Mouse (Mus musculus) liver, embryonic 12.5 days (tissue): ENCODE results near the gene Rgs8. TPM values are rescaled to one million over a fixed set of nuclear protein-coding genes. Genes with fewer than 3 reads are reported as not detected.

Source experiments
- ATAC-seq: fragments of 200-750 bp; cut with Nextera tagmentation; 2 replicates; pipeline ENCODE4 v1.8.0; 2017; ENCODE audit warnings: moderate number of reproducible peaks, mild to moderate bottlenecking, moderate library complexity
- H3K27ac ChIP-seq: fragments of 300-500 bp; sonication (generic); 2 replicates; pipeline ENCODE4 v1.5.1; 2016; ENCODE audit warnings: mild to moderate bottlenecking
- H3K27me3 ChIP-seq: fragments of 300-500 bp; sonication (generic); replicated peaks from 2 replicates; pipeline ENCODE4 v1.6.1; 2016; ENCODE audit warnings: mild to moderate bottlenecking, moderate library complexity
- H3K36me3 ChIP-seq: fragments of 300-500 bp; sonication (generic); 2 replicates; pipeline ENCODE4 v1.6.1; 2016; ENCODE audit warnings: mild to moderate bottlenecking, moderate library complexity
- H3K4me1 ChIP-seq: fragments of 300-500 bp; sonication (generic); 2 replicates; pipeline ENCODE4 v1.6.1; 2016
- H3K4me2 ChIP-seq: fragments of 300-500 bp; sonication (generic); 2 replicates; pipeline ENCODE4 v1.6.1; 2016; ENCODE audit warnings: mild to moderate bottlenecking, moderate library complexity
- H3K4me3 ChIP-seq: fragments of 300-500 bp; sonication (generic); 2 replicates; pipeline ENCODE4 v1.5.1; 2016; ENCODE audit warnings: mild to moderate bottlenecking, moderate library complexity
- H3K9ac ChIP-seq: fragments of 300-500 bp; sonication (generic); 2 replicates; pipeline ENCODE4 v1.6.1; 2016; ENCODE audit warnings: mild to moderate bottlenecking, moderate library complexity
- H3K9me3 ChIP-seq: fragments of 300-500 bp; sonication (generic); replicated peaks from 2 replicates; pipeline ENCODE4 v1.6.1; 2016; ENCODE audit warnings: mild to moderate bottlenecking, moderate library complexity
- WGBS: fragments of 180-500 bp; shearing (Covaris S2); methylation state at CpG from one replicate; pipeline ENCODE4 v1.1.7; 2016; ENCODE audit not compliant: insufficient replicate concordance; 5-methylcytosine and 5-hydroxymethylcytosine counted together
- polyA plus RNA-seq: library from polyadenylated mRNA; unstranded; fragments of >200 nt; fragmentation: Nextera tagmentation; extraction: Ambion mirVana; gene quantifications from 2 replicates; pipeline ENCODE4 v1.2.1, GENCODE M21; 2016

Rgs8 gene
- 0.10 and 0.22 TPM in 2 replicates for polyA plus RNA-seq

DNA sequence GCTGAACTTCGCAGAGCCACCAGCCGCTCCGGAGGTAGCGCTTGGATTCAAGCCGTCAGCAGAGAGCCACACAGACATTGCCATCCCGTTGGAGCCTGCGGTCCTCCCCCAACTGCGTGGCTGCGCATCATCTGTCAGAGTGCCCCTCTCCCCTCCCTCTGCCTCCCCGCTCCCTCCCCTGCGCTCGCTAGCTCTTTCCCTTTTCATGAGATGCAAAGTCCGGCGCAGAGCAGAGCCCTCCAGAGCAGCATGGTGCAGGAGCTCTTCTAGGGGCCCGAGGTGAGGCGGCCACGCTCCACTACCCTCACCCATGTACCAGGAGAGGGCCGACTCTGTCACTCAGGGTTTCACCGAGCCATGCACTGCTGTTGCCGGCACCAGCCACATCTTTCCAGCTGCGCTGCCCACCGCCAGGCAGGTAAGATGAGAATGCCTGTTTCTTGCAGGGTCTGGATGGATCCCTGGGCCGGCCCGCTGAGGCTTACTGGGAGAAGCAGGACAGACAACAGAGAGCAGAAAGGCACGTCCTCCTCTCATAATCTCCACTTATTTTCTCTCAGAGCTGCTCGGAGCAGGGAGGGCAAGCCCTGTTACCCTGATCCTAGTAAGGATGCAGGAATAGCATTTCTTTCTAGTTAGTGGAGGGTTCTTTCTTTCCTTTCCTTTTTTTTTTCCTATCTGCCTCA lies at the start of gene Rgs8:
Rgs8 (plus strand) TSS at position 88 of the 686 bp plus-strand sequence.
- H3K9me3 ChIP-seq = no peaks in the 10 kb centered on the region
- H3K4me3 ChIP-seq = peak within 1 kb of the TSS; percentile 13; the same call in 1 of the 2 replicates
- peaks cover 43% of the 10 kb centered on the region for H3K27me3 ChIP-seq
- 0 out of 2 replicates have a peak, but pooled peaks have one; percentile 27 for ATAC-seq
- 0 out of 2 replicates have a peak, but pooled peaks cover 4% of the 10 kb centered on the region for H3K4me1 ChIP-seq
- H3K9ac ChIP-seq = no peak within 1 kb of the TSS
- H3K36me3 ChIP-seq = no peaks in the 10 kb centered on the region
- 2% methylated on average over 26 of the region's 26 CpGs for WGBS
- H3K27ac ChIP-seq = no peak within 1 kb of the TSS
- H3K4me2 ChIP-seq = peak within 1 kb of the TSS; percentile 53

- Histone ChIP-seq H3K27ac (no peak overlapping the region), H3K4me1 (no peaks in the 10 kb centered on the region), H3K4me3 (no peak overlapping the region), H3K36me3 (no peaks in the 10 kb centered on the region), H3K4me2 (no peak overlapping the region), H3K9ac (no peak overlapping the region), H3K27me3 (no peaks in the 10 kb centered on the region), H3K9me3 (no peaks in the 10 kb centered on the region)
- ATAC-seq = no peak
- WGBS = 63% methylated on average over 9 of the region's 9 CpGs
These were observed 35.4 kb upstream of the Rgs8 start for GRCm38 (mm10) chr1:153617340-153617830.

DNA sequence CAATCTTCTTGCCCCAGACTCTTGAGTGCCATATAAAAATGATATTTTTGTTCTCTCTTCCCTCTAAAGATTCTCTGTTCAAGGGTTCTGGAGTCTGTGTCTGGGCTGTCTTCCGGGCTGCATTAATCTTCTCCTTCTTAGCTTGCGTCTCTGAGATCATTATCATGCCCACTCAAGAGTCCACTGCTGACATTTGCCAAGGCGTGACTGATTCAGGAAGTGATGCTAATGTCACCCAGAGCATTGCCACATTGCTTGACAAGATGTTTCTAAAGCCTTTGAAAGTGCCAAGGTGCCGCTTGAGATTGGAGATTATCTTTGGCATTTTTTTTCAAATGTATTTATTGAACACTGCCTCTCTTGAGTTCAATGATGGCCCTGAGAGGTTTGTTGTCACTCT lies 29.8 kb upstream of the Rgs8 start:
- no peak overlapping the region for H3K4me3 ChIP-seq
- 53% methylated on average over 4 of the region's 4 CpGs for WGBS
- no peaks in the 10 kb centered on the region for H3K27me3 ChIP-seq
- H3K9me3 ChIP-seq = no peaks in the 10 kb centered on the region
- H3K4me2 ChIP-seq = no peak overlapping the region
- no peak overlapping the region for H3K9ac ChIP-seq
- no peak for ATAC-seq
- no peak overlapping the region for H3K27ac ChIP-seq
- H3K4me1 ChIP-seq = no peaks in the 10 kb centered on the region
- no peaks in the 10 kb centered on the region for H3K36me3 ChIP-seq

GRCm38 (mm10) chr1:153632686-153633085 lies 20.1 kb upstream of the Rgs8 start:
- H3K9ac ChIP-seq = no peak overlapping the region
- no peak overlapping the region for H3K4me2 ChIP-seq

DNA sequence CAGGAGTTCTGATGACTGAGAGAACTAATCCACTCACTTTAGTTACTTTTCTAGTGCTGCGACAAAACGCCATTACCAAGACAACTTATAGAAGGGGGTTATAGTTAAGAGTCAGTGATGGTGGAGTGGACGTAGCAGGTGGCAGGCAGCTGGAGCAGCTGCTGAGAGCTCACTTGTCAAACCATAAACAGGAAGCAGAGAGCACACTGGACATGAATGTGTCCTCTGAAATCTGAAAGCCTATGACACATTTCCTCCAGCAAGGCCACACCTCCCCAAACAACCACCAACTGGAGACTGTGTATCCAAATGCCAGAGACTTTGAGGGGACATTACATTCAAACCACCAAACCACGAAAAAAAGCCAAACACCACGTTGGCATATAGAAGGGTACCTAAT lies 17.8 kb upstream of the Rgs8 start:
- Histone ChIP-seq H3K9ac (no peak overlapping the region), H3K36me3 (no peaks in the 10 kb centered on the region), H3K4me2 (no peak overlapping the region), H3K27ac (no peak overlapping the region), H3K27me3 (no peaks in the 10 kb centered on the region), H3K4me3 (no peak overlapping the region), H3K4me1 (no peaks in the 10 kb centered on the region), H3K9me3 (no peaks in the 10 kb centered on the region)
- ATAC-seq = no peak
- 49% methylated on average over 5 of the region's 5 CpGs for WGBS

More at GRCm38 (mm10) chr1:153632686-153633085, 20.1 kb upstream of the Rgs8 start:
- H3K36me3 ChIP-seq = no peaks in the 10 kb centered on the region
- ATAC-seq = no peak
- no peaks in the 10 kb centered on the region for H3K27me3 ChIP-seq
- no peak overlapping the region for H3K27ac ChIP-seq
- H3K4me1 ChIP-seq = no peaks in the 10 kb centered on the region
- no peak overlapping the region for H3K4me3 ChIP-seq
- WGBS = 41% methylated on average over 6 of the region's 6 CpGs
- H3K9me3 ChIP-seq = no peaks in the 10 kb centered on the region

DNA sequence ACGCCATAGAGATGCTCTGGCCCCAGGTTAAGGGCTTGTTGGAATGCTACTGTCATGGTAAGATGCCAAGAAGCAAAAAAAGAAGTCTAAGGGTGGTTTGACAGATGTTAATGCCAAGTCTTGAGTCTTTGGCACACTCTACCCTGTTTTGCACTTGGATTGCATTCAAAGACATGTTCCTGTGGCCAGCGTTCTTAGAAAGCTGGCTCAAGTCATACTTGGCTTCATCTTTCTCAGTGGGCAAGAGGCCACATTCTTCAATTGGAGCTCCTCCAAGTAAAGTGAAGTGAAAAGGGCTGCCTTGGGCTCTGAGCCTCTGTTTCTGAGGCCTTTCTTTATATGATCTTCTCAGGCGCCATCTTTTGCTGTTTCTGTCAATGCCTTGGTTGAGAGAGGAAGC lies 17.3 kb upstream of the Rgs8 start:
- WGBS = 80% methylated on average over 3 of the region's 3 CpGs
- H3K4me2 ChIP-seq = no peak overlapping the region
- H3K4me1 ChIP-seq = no peaks in the 10 kb centered on the region
- no peaks in the 10 kb centered on the region for H3K36me3 ChIP-seq
- H3K27me3 ChIP-seq = no peaks in the 10 kb centered on the region
- H3K27ac ChIP-seq = no peak overlapping the region
- H3K9me3 ChIP-seq = no peaks in the 10 kb centered on the region
- H3K4me3 ChIP-seq = no peak overlapping the region
- no peak overlapping the region for H3K9ac ChIP-seq
- no peak for ATAC-seq

DNA sequence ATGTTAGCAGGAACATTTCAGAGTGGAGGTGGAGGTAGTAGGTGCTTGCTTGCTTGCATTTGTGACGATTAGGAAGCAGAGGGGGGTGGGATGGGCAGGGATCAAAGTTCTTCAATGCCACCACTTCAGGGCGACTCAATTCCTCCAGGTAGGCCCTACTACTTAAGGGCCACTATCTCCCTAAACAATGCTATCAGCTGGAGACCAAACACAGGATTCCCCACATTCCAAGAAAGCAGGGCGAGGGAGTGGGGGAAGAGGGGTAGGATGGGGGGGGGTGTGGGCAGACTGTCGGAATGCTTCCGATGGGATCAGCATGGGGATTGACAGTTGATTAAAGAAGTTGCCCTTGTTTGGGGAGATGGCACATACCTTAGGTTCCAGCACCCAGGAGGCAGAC lies 16.0 kb upstream of the Rgs8 start:
- 0 out of 2 replicates have a peak, but pooled peaks cover 5% of the 10 kb centered on the region for H3K4me1 ChIP-seq

DNA sequence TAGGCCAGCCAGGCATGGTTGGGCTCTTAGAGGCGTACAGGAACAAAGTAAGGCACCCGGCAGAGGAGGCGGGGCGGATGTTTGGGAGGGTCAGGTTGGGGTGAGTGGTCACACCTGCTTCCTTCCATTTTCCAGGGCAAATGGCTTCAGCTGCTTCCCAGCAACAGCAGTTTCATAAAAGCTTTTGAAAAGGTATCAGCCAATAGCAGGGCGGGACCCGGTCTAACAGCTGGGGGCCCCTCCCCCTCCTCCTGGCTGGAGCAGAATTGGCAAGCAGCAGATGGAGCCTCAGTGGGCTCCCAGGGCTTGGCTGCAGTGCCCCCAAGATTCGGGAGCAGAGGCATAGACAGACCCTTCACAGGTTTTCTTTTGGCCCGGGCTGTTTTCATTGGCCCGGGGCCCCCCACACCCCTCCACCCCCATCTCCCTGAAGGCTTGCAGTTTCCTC lies 11.3 kb upstream of the Rgs8 start:
- no peaks in the 10 kb centered on the region for H3K36me3 ChIP-seq
- no peaks in the 10 kb centered on the region for H3K9me3 ChIP-seq
- H3K4me3 ChIP-seq = no peak overlapping the region
- no peak overlapping the region for H3K9ac ChIP-seq
- 0 out of 2 replicates have a peak, but pooled peaks cover 5% of the 10 kb centered on the region for H3K4me1 ChIP-seq
- ATAC-seq = no peak
- 19% methylated on average over 9 of the region's 9 CpGs for WGBS
- peak overlapping the region; percentile 37 for H3K4me2 ChIP-seq
- no peak overlapping the region for H3K27ac ChIP-seq
- H3K27me3 ChIP-seq = peaks cover 18% of the 10 kb centered on the region; the same call in 1 of the 2 replicates

More for the DNA sequence above, 16.0 kb upstream of the Rgs8 start:
- H3K4me3 ChIP-seq = no peak overlapping the region
- no peaks in the 10 kb centered on the region for H3K9me3 ChIP-seq
- peaks cover 7% of the 10 kb centered on the region; the same call in 1 of the 2 replicates for H3K27me3 ChIP-seq
- H3K4me2 ChIP-seq = no peak overlapping the region
- H3K36me3 ChIP-seq = no peaks in the 10 kb centered on the region
- 48% methylated on average over 5 of the region's 5 CpGs for WGBS
- ATAC-seq = no peak
- no peak overlapping the region for H3K9ac ChIP-seq
- H3K27ac ChIP-seq = no peak overlapping the region

DNA sequence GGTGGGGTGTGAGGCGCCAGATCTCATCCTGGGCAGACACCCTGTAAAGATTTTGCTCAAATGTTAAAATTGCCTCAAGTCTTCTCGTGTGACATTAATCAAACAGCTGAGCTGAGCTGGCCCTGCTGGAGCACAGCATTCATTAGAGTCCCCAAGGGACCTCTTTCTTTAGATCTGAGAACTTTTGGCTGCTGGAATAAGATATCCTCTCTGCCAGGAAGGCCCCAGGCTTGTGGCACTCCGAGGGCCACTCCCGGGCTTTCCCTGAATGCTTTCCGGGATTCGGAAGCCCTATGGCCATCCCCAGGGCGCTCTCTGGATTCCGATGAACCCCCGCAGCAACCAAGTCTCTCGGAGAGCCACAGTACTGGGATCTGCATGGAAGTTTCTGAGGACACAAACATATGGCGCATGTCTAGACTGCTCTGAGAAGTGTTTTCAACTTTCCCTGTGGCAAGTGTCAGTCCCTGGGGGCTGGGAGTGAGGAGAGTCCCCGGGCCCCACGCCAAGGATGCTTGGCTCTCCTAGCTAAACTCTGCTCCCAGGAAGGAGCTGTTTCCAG lies 10.8 kb upstream of the Rgs8 start:
- Histone ChIP-seq H3K9me3 (no peaks in the 10 kb centered on the region), H3K9ac (no peak overlapping the region), H3K27ac (no peak overlapping the region), H3K4me2 (peak overlapping the region; percentile 37), H3K4me1 (0 out of 2 replicates have a peak, but pooled peaks cover 5% of the 10 kb centered on the region), H3K27me3 (peaks cover 18% of the 10 kb centered on the region; the same call in 1 of the 2 replicates), H3K36me3 (no peaks in the 10 kb centered on the region), H3K4me3 (no peak overlapping the region)
- no peak for ATAC-seq
- WGBS = 18% methylated on average over 13 of the region's 13 CpGs

DNA sequence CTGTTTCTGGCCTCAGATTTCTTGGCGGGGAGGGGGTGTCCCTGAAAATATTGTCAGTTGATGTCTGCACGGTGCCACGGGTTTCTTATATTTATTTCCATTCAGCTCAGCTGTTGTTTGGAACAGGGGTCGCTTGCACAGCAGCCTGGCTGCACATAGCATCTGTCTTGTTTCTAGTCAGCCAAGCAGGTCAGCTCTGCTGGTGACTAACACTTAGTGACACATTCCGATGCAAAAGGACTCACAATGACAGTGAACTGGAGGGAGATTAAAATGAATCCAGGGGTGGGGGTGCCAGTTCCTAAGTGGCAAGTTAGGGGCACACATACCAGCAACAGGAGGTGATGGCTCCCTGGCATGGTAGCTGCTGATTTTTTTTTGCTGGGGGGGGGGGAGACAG lies 849 bp downstream of the Rgs8 start:
- Histone ChIP-seq H3K36me3 (no peaks in the 10 kb centered on the region), H3K27ac (no peak overlapping the region), H3K4me1 (0 out of 2 replicates have a peak, but pooled peaks cover 4% of the 10 kb centered on the region), H3K4me2 (no peak overlapping the region; the same call in 1 of the 2 replicates), H3K27me3 (peaks cover 44% of the 10 kb centered on the region), H3K9ac (no peak overlapping the region), H3K4me3 (no peak overlapping the region), H3K9me3 (no peaks in the 10 kb centered on the region)
- no peak for ATAC-seq
- WGBS = 25% methylated on average over 5 of the region's 5 CpGs

- Histone ChIP-seq H3K27me3 (peaks cover 14% of the 10 kb centered on the region), H3K27ac (no peak overlapping the region), H3K9ac (no peak overlapping the region), H3K4me3 (no peak overlapping the region), H3K36me3 (no peaks in the 10 kb centered on the region), H3K4me1 (no peaks in the 10 kb centered on the region), H3K9me3 (no peaks in the 10 kb centered on the region), H3K4me2 (no peak overlapping the region)
- 70% methylated on average over 9 of the region's 9 CpGs for WGBS
- ATAC-seq = no peak
These were observed 6.8 kb downstream of the Rgs8 start for GRCm38 (mm10) chr1:153659666-153660065.

DNA sequence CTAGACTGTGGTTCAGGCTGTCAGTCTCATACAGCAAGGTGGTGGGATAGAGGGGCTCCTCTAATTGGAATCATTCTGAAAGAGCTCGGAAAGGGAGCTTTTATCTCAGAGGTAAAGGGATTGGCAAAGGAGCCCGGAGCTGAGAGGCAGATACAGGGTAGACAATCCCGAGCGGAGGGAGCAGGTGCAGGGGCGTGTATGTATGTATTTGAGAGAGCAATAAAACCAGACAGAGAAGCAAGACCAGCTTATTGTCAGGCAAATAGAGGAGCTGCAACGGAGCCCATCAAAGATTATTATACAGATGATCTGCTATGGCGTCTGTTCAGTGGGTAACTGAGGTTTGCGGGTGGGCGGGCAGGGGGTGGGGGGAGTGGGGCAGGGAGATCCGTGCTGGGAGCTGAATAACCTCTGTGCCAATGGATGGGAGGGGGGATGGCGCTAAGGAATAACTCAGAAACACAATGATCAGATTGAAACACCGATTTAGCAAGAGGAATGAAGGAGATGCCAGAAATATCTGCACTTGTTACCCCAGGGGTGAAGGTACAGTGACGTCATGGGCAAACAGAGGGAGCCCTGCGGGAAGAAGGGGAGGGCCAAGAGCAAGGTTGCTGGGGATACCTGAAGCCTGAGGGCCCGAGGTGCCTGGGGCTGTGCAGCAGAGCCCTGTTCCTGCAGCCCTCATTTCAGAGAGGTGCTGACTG lies 8.3 kb downstream of the Rgs8 start:
- H3K27ac ChIP-seq = no peak overlapping the region
- H3K9me3 ChIP-seq = no peaks in the 10 kb centered on the region
- ATAC-seq = no peak
- peaks cover 28% of the 10 kb centered on the region for H3K27me3 ChIP-seq
- no peaks in the 10 kb centered on the region for H3K4me1 ChIP-seq
- no peak overlapping the region for H3K9ac ChIP-seq
- no peaks in the 10 kb centered on the region for H3K36me3 ChIP-seq
- H3K4me3 ChIP-seq = no peak overlapping the region
- 40% methylated on average over 15 of the region's 15 CpGs for WGBS
- no peak overlapping the region for H3K4me2 ChIP-seq
